Comparison of ENCODE assay signal across 8 mouse cellular contexts in the genomic region with DNA sequence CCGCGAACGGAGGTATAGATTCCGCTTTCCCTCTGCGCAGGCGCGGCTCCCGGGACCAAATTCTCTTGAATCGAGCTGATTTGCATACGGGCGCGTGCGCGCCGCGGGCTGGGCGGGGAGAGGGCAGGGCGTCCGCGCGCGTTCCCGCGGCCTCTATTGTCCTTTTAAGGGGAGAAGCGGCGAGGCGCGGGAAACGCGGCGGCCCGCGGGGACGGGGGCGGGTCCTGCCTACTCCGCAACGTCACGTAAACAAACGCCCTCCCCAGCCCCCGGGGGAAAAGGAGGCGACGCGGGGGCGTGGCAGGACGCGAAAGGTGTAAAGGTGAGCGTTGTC. TPM values are rescaled to one million over a fixed set of nuclear protein-coding genes. Genes with fewer than 3 reads are reported as not detected.
DNase-seq lines count a peak whose midpoint lies in the region; ATAC-seq and TF ChIP-seq lines count a peak whose summit lies in the region.

A gene (minus strand): TSS at position 59 of the 334 bp plus-strand sequence.

- DNase-seq in CH12.LX (ENCODE audit: extremely low read depth) = peak; percentile 98
- DNase-seq in c-Kit-positive CD71-positive TER-119-negative erythroid progenitor cells, embryonic 14.5 days (ENCODE audit: low read depth) = peak; percentile 99
- peak; percentile 100 for DNase-seq in forebrain, embryonic 11.5 days (ENCODE audit: low spot score)
- peak; percentile 99 for DNase-seq in kidney, postnatal 36 days
- peak; percentile 91 for DNase-seq in telencephalon, adult 2 months (ENCODE audit: low read depth, low spot score)

- TF ChIP-seq EP300 in CH12.LX (IDR thresholded peaks at IDR 0.05; ENCODE audit: low read length) = no peak

- H3K9me3 ChIP-seq in CH12.LX (replicated peaks; ENCODE audit: low read length) = no peaks in the 10 kb centered on the region
- no peaks in the 10 kb centered on the region for H3K9me3 ChIP-seq in forebrain, embryonic 11.5 days (ENCODE audit: control insufficient read depth, low read length)
- no peaks in the 10 kb centered on the region for H3K9me3 ChIP-seq in heart, embryonic 16.5 days (replicated peaks; ENCODE audit: control insufficient read depth, low read length)
- no peaks in the 10 kb centered on the region for H3K9me3 ChIP-seq in liver, embryonic 15.5 days (replicated peaks)
- no peaks in the 10 kb centered on the region for H3K9me3 ChIP-seq in neural tube, embryonic 12.5 days

- dilution Hi-C loops in CH12.LX (cut with MboI; ENCODE audit: extremely low pct_ligation_motif_present, extremely low pct_unique_long_range_greater_than_20kb, low sequenced_read_pairs) = no loop called here

- peak; percentile 80 for ATAC-seq in forebrain, embryonic 11.5 days (replicated peaks; ENCODE audit: low FRiP score)
- peak; percentile 86 for ATAC-seq in heart, embryonic 16.5 days (replicated peaks; ENCODE audit: extremely low read depth, insufficient read depth, low FRiP score)
- peak; percentile 84 for ATAC-seq in liver, embryonic 15.5 days (ENCODE audit: insufficient read depth)
- ATAC-seq in neural tube, embryonic 12.5 days (ENCODE audit: low FRiP score, low read depth) = peak; percentile 73

- H3K27ac ChIP-seq in CH12.LX (ENCODE audit: insufficient read depth, low read depth) = peak within 1 kb of the TSS; percentile 73
- peak within 1 kb of the TSS; percentile 91 for H3K27ac ChIP-seq in forebrain, embryonic 11.5 days (ENCODE audit: low read depth, low read length)
- peak within 1 kb of the TSS; percentile 93 for H3K27ac ChIP-seq in heart, embryonic 16.5 days (ENCODE audit: low read length)
- peak within 1 kb of the TSS; percentile 83 for H3K27ac ChIP-seq in liver, embryonic 15.5 days (replicated peaks)
- peak within 1 kb of the TSS; percentile 70 for H3K27ac ChIP-seq in neural tube, embryonic 12.5 days

- H3K36me3 ChIP-seq in CH12.LX (replicated peaks in 1 of 2; ENCODE audit: control insufficient read depth in 1 of 2, insufficient read depth in 1 of 2, low read length in 1 of 2) = peaks cover 0 to 14% of the 10 kb centered on the region in 2 experiments
- no peaks in the 10 kb centered on the region; the same call in 1 of the 2 replicates for H3K36me3 ChIP-seq in forebrain, embryonic 11.5 days (ENCODE audit: control insufficient read depth, insufficient read depth, low read length)
- no peaks in the 10 kb centered on the region for H3K36me3 ChIP-seq in heart, embryonic 16.5 days (ENCODE audit: control insufficient read depth, insufficient read depth)
- H3K36me3 ChIP-seq in liver, embryonic 15.5 days (replicated peaks) = no peaks in the 10 kb centered on the region
- no peaks in the 10 kb centered on the region for H3K36me3 ChIP-seq in neural tube, embryonic 12.5 days

- no peak for TF ChIP-seq RAD21 in CH12.LX (IDR thresholded peaks at IDR 0.05; ENCODE audit: low read depth, low read length)

- H3K27me3 ChIP-seq in CH12.LX (replicated peaks) = no peaks in the 10 kb centered on the region
- no peaks in the 10 kb centered on the region for H3K27me3 ChIP-seq in forebrain, embryonic 11.5 days (ENCODE audit: control insufficient read depth, insufficient read depth, low read length)
- no peaks in the 10 kb centered on the region for H3K27me3 ChIP-seq in heart, embryonic 16.5 days (ENCODE audit: control insufficient read depth, insufficient read depth, low read length)
- no peaks in the 10 kb centered on the region for H3K27me3 ChIP-seq in liver, embryonic 15.5 days
- H3K27me3 ChIP-seq in neural tube, embryonic 12.5 days (replicated peaks) = no peaks in the 10 kb centered on the region

- peak within 1 kb of the TSS; percentile 72 for H3K4me2 ChIP-seq in CH12.LX (ENCODE audit: insufficient read depth, low read depth, poor library complexity, severe bottlenecking)
- H3K4me2 ChIP-seq in forebrain, embryonic 11.5 days (ENCODE audit: low read depth, low read length, severe bottlenecking) = peak within 1 kb of the TSS; percentile 63
- H3K4me2 ChIP-seq in heart, embryonic 16.5 days (ENCODE audit: low read depth, low read length) = peak within 1 kb of the TSS; percentile 90
- H3K4me2 ChIP-seq in liver, embryonic 15.5 days = peak within 1 kb of the TSS; percentile 99
- H3K4me2 ChIP-seq in neural tube, embryonic 12.5 days (replicated peaks) = peak within 1 kb of the TSS; percentile 76

- no peak for TF ChIP-seq CTCF in CH12.LX (conservative IDR thresholded peaks at IDR 0.05 in 1 of 2, IDR thresholded peaks at IDR 0.05 in 1 of 2; ENCODE audit: low read depth in 2 of 2, low read length in 2 of 2)

- peak; percentile 69; the same call in 1 of the 2 replicates for TF ChIP-seq POLR2A in CH12.LX (IDR thresholded peaks at IDR 0.05; ENCODE audit: low read depth, low read length)

- H3K4me3 ChIP-seq in CH12.LX (replicated peaks in 1 of 3; ENCODE audit: low read depth in 2 of 3, low read length in 2 of 3, poor library complexity in 1 of 3) = peak within 1 kb of the TSS; percentile 94 to 98 (median 95)
- H3K4me3 ChIP-seq in forebrain, embryonic 11.5 days (ENCODE audit: low read depth, low read length) = peak within 1 kb of the TSS; percentile 95
- peak within 1 kb of the TSS; percentile 95 for H3K4me3 ChIP-seq in heart, embryonic 16.5 days (ENCODE audit: low read length)
- peak within 1 kb of the TSS; percentile 88 for H3K4me3 ChIP-seq in liver, embryonic 15.5 days (replicated peaks)
- H3K4me3 ChIP-seq in neural tube, embryonic 12.5 days = peak within 1 kb of the TSS; percentile 94

- in situ Hi-C loops in CH12.LX (cut with MboI; ENCODE audit: low pct_ligation_motif_present, low pct_unique_long_range_greater_than_20kb, low sequenced_read_pairs) = loop anchor here (25.0 kb wide), 1 partner anchor 166 kb away; a partner anchor contains a TSS

- peaks cover 45% of the 10 kb centered on the region for H3K79me2 ChIP-seq in CH12.LX (replicated peaks; ENCODE audit: control insufficient read depth, extremely low read depth, insufficient read depth, poor library complexity, severe bottlenecking)

- peaks cover 4 to 25% of the 10 kb centered on the region in 2 experiments; a peak in 3 of 4 replicates for H3K4me1 ChIP-seq in CH12.LX (ENCODE audit: control insufficient read depth in 1 of 2, insufficient read depth in 2 of 2)
- peaks cover 7% of the 10 kb centered on the region; the same call in 1 of the 2 replicates for H3K4me1 ChIP-seq in forebrain, embryonic 11.5 days (replicated peaks; ENCODE audit: control insufficient read depth, insufficient read depth, low read length)
- H3K4me1 ChIP-seq in heart, embryonic 16.5 days (ENCODE audit: control insufficient read depth, insufficient read depth, low read length) = peaks cover 4% of the 10 kb centered on the region
- H3K4me1 ChIP-seq in liver, embryonic 15.5 days (replicated peaks) = peaks cover 45% of the 10 kb centered on the region
- H3K4me1 ChIP-seq in neural tube, embryonic 12.5 days = peaks cover 17% of the 10 kb centered on the region

- 0% methylated on average over 47 of the region's 47 CpGs for WGBS in forebrain, embryonic 11.5 days
- WGBS in heart, embryonic 16.5 days = under 1% methylated on average over 47 of the region's 47 CpGs
- WGBS in liver, embryonic 15.5 days (ENCODE audit: insufficient replicate concordance) = under 1% methylated on average over 47 of the region's 47 CpGs
- WGBS in neural tube, embryonic 12.5 days = under 1% methylated on average over 47 of the region's 47 CpGs

- H3K9ac ChIP-seq in CH12.LX (ENCODE audit: insufficient read depth, low read depth) = peak within 1 kb of the TSS; percentile 91
- H3K9ac ChIP-seq in forebrain, embryonic 11.5 days (ENCODE audit: low read length) = peak within 1 kb of the TSS; percentile 99
- peak within 1 kb of the TSS; percentile 92 for H3K9ac ChIP-seq in heart, embryonic 16.5 days (ENCODE audit: low read length)
- peak within 1 kb of the TSS; percentile 84 for H3K9ac ChIP-seq in liver, embryonic 15.5 days
- H3K9ac ChIP-seq in neural tube, embryonic 12.5 days = peak within 1 kb of the TSS; percentile 96

TF ChIP-seq in CH12.LX, 34 proteins besides CTCF, POLR2A, EP300 and RAD21 (continues in another document):
- no peak for TF ChIP-seq JUN (IDR thresholded peaks at IDR 0.05; ENCODE audit: insufficient read depth, low read depth, low read length)
- peak; percentile 44 for TF ChIP-seq TCF12 (IDR thresholded peaks at IDR 0.05; ENCODE audit: low read depth, low read length)
- TF ChIP-seq GABPA (IDR thresholded peaks at IDR 0.05; ENCODE audit: insufficient replicate concordance, low read depth, low read length) = no peak
- TF ChIP-seq MAZ (IDR thresholded peaks at IDR 0.05; ENCODE audit: low read depth, low read length) = peak; percentile 57; the same call in 1 of the 2 replicates
- peak; percentile 22; the same call in 1 of the 2 replicates for TF ChIP-seq BHLHE40 (IDR thresholded peaks at IDR 0.05; ENCODE audit: low read depth, low read length)
- TF ChIP-seq CHD1 (IDR thresholded peaks at IDR 0.05; ENCODE audit: low read depth, low read length) = 0 out of 2 replicates have a peak, but pooled peaks have one; percentile 60
- no peak for TF ChIP-seq MYC (IDR thresholded peaks at IDR 0.05; ENCODE audit: low read depth, low read length)
- TF ChIP-seq MXI1 (IDR thresholded peaks at IDR 0.05; ENCODE audit: low read depth, low read length) = peak; percentile 77
- TF ChIP-seq E2F4 (IDR thresholded peaks at IDR 0.05; ENCODE audit: insufficient replicate concordance, low read depth, low read length) = 0 out of 2 replicates have a peak, but pooled peaks have one; percentile 73
- TF ChIP-seq NRF1 (IDR thresholded peaks at IDR 0.05; ENCODE audit: low read depth, low read length) = peak; percentile 84
- TF ChIP-seq KAT2A (IDR thresholded peaks at IDR 0.05; ENCODE audit: insufficient replicate concordance, low read length) = no peak
- 0 out of 2 replicates have a peak, but pooled peaks have one; percentile 51 for TF ChIP-seq MEF2A (IDR thresholded peaks at IDR 0.05; ENCODE audit: borderline replicate concordance, low read depth, low read length)
- peak; percentile 67; the same call in 1 of the 2 replicates for TF ChIP-seq TBP (conservative IDR thresholded peaks at IDR 0.05; ENCODE audit: low read depth, low read length)
- no peak for TF ChIP-seq CHD2 (IDR thresholded peaks at IDR 0.05; ENCODE audit: low read length)
- TF ChIP-seq ETS1 (conservative IDR thresholded peaks at IDR 0.05; ENCODE audit: low read depth, low read length) = no peak
- TF ChIP-seq NELFE (IDR thresholded peaks at IDR 0.05; ENCODE audit: low read depth, low read length) = no peak
- TF ChIP-seq ZNF384 (IDR thresholded peaks at IDR 0.05; ENCODE audit: low read depth, low read length) = no peak

RNA-seq across cellular contexts. Expression of the gene that starts here (rescaled TPM):
- total RNA-seq in CH12.LX (2012; rRNA removed) = 57.5 and 66.6 TPM in 2 replicates
- 140 and 146 TPM in 2 replicates for total RNA-seq in CH12.LX (2014; rRNA removed)
- polyA plus RNA-seq in CH12.LX (2012; ENCODE audit: insufficient read length, low read depth) = 64.7 and 82.3 TPM in 2 replicates
- 292 and 305 TPM in 2 replicates for polyA plus RNA-seq in forebrain, embryonic 11.5 days (2014; fragmentation: Nextera tagmentation; extraction: Ambion mirVana)
- polyA plus RNA-seq in heart, embryonic 16.5 days (2015; fragmentation: Nextera tagmentation; extraction: Ambion mirVana) = 54.4 and 56.3 TPM in 2 replicates
- polyA plus RNA-seq in liver, embryonic 15.5 days (2015; fragmentation: Nextera tagmentation; extraction: Ambion mirVana) = 14.5 and 15.9 TPM in 2 replicates
- polyA plus RNA-seq in neural tube, embryonic 12.5 days (2016; fragmentation: Nextera tagmentation; extraction: Ambion mirVana) = 169 and 174 TPM in 2 replicates

Comparison
In these comparisons a context has a peak if more than half of its experiments do, and no peak if none do; other contexts are left out.
1. Peak in every context shown above with its lines: DNase-seq, ATAC-seq, H3K4me3 ChIP-seq and H3K27ac ChIP-seq.